Mouse (Mus musculus): ENCODE results near the gene Primpol. TPM values are rescaled to one million over a fixed set of nuclear protein-coding genes. Genes with fewer than 3 reads are reported as not detected.

Primpol gene
- total and polyA plus RNA-seq, 2 experiments = 0.55 to 4.6 TPM

GRCm38 (mm10) chr8:46543191-46543590, 73.8 kb downstream of the Primpol start:
- TF ChIP-seq CTCF (IDR thresholded peaks at IDR 0.05; ENCODE audit: low read depth, low read length) = no peak
- no peak for TF ChIP-seq POLR2A (IDR thresholded peaks at IDR 0.05; ENCODE audit: extremely low read depth, insufficient read depth, low read length)
- H3K36me3 ChIP-seq (ENCODE audit: control insufficient read depth, insufficient read depth, low read length) = peaks cover 2% of the 10 kb centered on the region; the same call in 1 of the 2 replicates
- no peaks in the 10 kb centered on the region for H3K79me2 ChIP-seq (ENCODE audit: control insufficient read depth, insufficient read depth, low read length)
- no peak overlapping the region for H3K27ac ChIP-seq (replicated peaks; ENCODE audit: insufficient read depth, low read depth, low read length)
- WGBS = 23% methylated on average over 7 of the region's 7 CpGs
- no peak overlapping the region for H3K9ac ChIP-seq (ENCODE audit: low read depth, low read length)
- peaks cover 3% of the 10 kb centered on the region for H3K4me1 ChIP-seq (ENCODE audit: control insufficient read depth, insufficient read depth, low read length)
- H3K27me3 ChIP-seq (ENCODE audit: control insufficient read depth, insufficient read depth, low read length) = no peaks in the 10 kb centered on the region
- no peak overlapping the region for H3K4me3 ChIP-seq (ENCODE audit: insufficient read depth, low read depth, low read length)
- peak; percentile 56 for DNase-seq (ENCODE audit: extremely low read depth, low read depth, low spot score)

GRCm38 (mm10) chr8:46539701-46540100, 77.3 kb downstream of the Primpol start:
- 0 out of 2 replicates have a peak, but pooled peaks have one; percentile 6 for TF ChIP-seq CTCF (IDR thresholded peaks at IDR 0.05; ENCODE audit: low read depth, low read length)
- TF ChIP-seq POLR2A (IDR thresholded peaks at IDR 0.05; ENCODE audit: extremely low read depth, insufficient read depth, low read length) = no peak
- Histone ChIP-seq H3K27me3 (ENCODE audit: control insufficient read depth, insufficient read depth, low read length) (no peaks in the 10 kb centered on the region), H3K4me3 (ENCODE audit: insufficient read depth, low read depth, low read length) (no peak overlapping the region), H3K36me3 (ENCODE audit: control insufficient read depth, insufficient read depth, low read length) (peaks cover 31% of the 10 kb centered on the region), H3K79me2 (ENCODE audit: control insufficient read depth, insufficient read depth, low read length) (no peaks in the 10 kb centered on the region), H3K27ac (replicated peaks; ENCODE audit: insufficient read depth, low read depth, low read length) (no peak overlapping the region), H3K4me1 (ENCODE audit: control insufficient read depth, insufficient read depth, low read length) (no peaks in the 10 kb centered on the region; the same call in 1 of the 2 replicates), H3K9ac (ENCODE audit: low read depth, low read length) (no peak overlapping the region)
- WGBS = 25% methylated on average over 5 of the region's 5 CpGs
- DNase-seq (ENCODE audit: extremely low read depth, low read depth, low spot score) = peak; percentile 62

- H3K27ac ChIP-seq (replicated peaks; ENCODE audit: insufficient read depth, low read depth, low read length) = no peak overlapping the region
- WGBS = 59% methylated on average over 7 of the region's 7 CpGs
Measured at GRCm38 (mm10) chr8:46533926-46534325, 83.1 kb downstream of the Primpol start.

GRCm38 (mm10) chr8:46530541-46530940, 86.5 kb downstream of the Primpol start:
- Histone ChIP-seq H3K79me2 (ENCODE audit: control insufficient read depth, insufficient read depth, low read length) (no peaks in the 10 kb centered on the region), H3K36me3 (ENCODE audit: control insufficient read depth, insufficient read depth, low read length) (peaks cover 91% of the 10 kb centered on the region), H3K4me1 (ENCODE audit: control insufficient read depth, insufficient read depth, low read length) (no peaks in the 10 kb centered on the region), H3K9ac (ENCODE audit: low read depth, low read length) (no peak overlapping the region), H3K27ac (replicated peaks; ENCODE audit: insufficient read depth, low read depth, low read length) (no peak overlapping the region), H3K4me3 (ENCODE audit: insufficient read depth, low read depth, low read length) (no peak overlapping the region), H3K27me3 (ENCODE audit: control insufficient read depth, insufficient read depth, low read length) (no peaks in the 10 kb centered on the region)
- TF ChIP-seq POLR2A (IDR thresholded peaks at IDR 0.05; ENCODE audit: extremely low read depth, insufficient read depth, low read length) (no peak), CTCF (IDR thresholded peaks at IDR 0.05; ENCODE audit: low read depth, low read length) (no peak)
- DNase-seq (ENCODE audit: extremely low read depth, low read depth, low spot score) = no peak
- 45% methylated on average over 4 of the region's 4 CpGs for WGBS

More at GRCm38 (mm10) chr8:46533926-46534325, 83.1 kb downstream of the Primpol start:
- no peak overlapping the region for H3K9ac ChIP-seq (ENCODE audit: low read depth, low read length)
- H3K4me3 ChIP-seq (ENCODE audit: insufficient read depth, low read depth, low read length) = no peak overlapping the region
- no peaks in the 10 kb centered on the region for H3K79me2 ChIP-seq (ENCODE audit: control insufficient read depth, insufficient read depth, low read length)
- DNase-seq (ENCODE audit: extremely low read depth, low read depth, low spot score) = no peak
- no peaks in the 10 kb centered on the region for H3K27me3 ChIP-seq (ENCODE audit: control insufficient read depth, insufficient read depth, low read length)
- TF ChIP-seq CTCF (IDR thresholded peaks at IDR 0.05; ENCODE audit: low read depth, low read length) (no peak), POLR2A (IDR thresholded peaks at IDR 0.05; ENCODE audit: extremely low read depth, insufficient read depth, low read length) (no peak)
- H3K36me3 ChIP-seq (ENCODE audit: control insufficient read depth, insufficient read depth, low read length) = peaks cover 86% of the 10 kb centered on the region
- no peaks in the 10 kb centered on the region for H3K4me1 ChIP-seq (ENCODE audit: control insufficient read depth, insufficient read depth, low read length)

GRCm38 (mm10) chr8:46529508-46529907, 87.5 kb downstream of the Primpol start:
- no peak overlapping the region for H3K9ac ChIP-seq (ENCODE audit: low read depth, low read length)
- TF ChIP-seq POLR2A (IDR thresholded peaks at IDR 0.05; ENCODE audit: extremely low read depth, insufficient read depth, low read length) (no peak), CTCF (IDR thresholded peaks at IDR 0.05; ENCODE audit: low read depth, low read length) (no peak)
- DNase-seq (ENCODE audit: extremely low read depth, low read depth, low spot score) = peak; percentile 83
- WGBS = 27% methylated on average over 4 of the region's 4 CpGs
- H3K4me3 ChIP-seq (ENCODE audit: insufficient read depth, low read depth, low read length) = no peak overlapping the region
- H3K27ac ChIP-seq (replicated peaks; ENCODE audit: insufficient read depth, low read depth, low read length) = peak overlapping the region; percentile 7; the same call in 1 of the 2 replicates
- H3K4me1 ChIP-seq (ENCODE audit: control insufficient read depth, insufficient read depth, low read length) = peaks cover 3% of the 10 kb centered on the region; the same call in 1 of the 2 replicates
- H3K36me3 ChIP-seq (ENCODE audit: control insufficient read depth, insufficient read depth, low read length) = peaks cover 93% of the 10 kb centered on the region
- H3K27me3 ChIP-seq (ENCODE audit: control insufficient read depth, insufficient read depth, low read length) = no peaks in the 10 kb centered on the region
- H3K79me2 ChIP-seq (ENCODE audit: control insufficient read depth, insufficient read depth, low read length) = no peaks in the 10 kb centered on the region

GRCm38 (mm10) chr8:46526821-46527220, 90.2 kb downstream of the Primpol start:
- peaks cover 95% of the 10 kb centered on the region for H3K36me3 ChIP-seq (ENCODE audit: control insufficient read depth, insufficient read depth, low read length)
- TF ChIP-seq POLR2A (IDR thresholded peaks at IDR 0.05; ENCODE audit: extremely low read depth, insufficient read depth, low read length) = no peak
- no peak for TF ChIP-seq CTCF (IDR thresholded peaks at IDR 0.05; ENCODE audit: low read depth, low read length)
- 45% methylated on average over 10 of the region's 10 CpGs for WGBS
- H3K79me2 ChIP-seq (ENCODE audit: control insufficient read depth, insufficient read depth, low read length) = no peaks in the 10 kb centered on the region
- no peak overlapping the region for H3K4me3 ChIP-seq (ENCODE audit: insufficient read depth, low read depth, low read length)
- H3K27me3 ChIP-seq (ENCODE audit: control insufficient read depth, insufficient read depth, low read length) = no peaks in the 10 kb centered on the region
- no peak overlapping the region for H3K27ac ChIP-seq (replicated peaks; ENCODE audit: insufficient read depth, low read depth, low read length)
- no peak for DNase-seq (ENCODE audit: extremely low read depth, low read depth, low spot score)
- no peak overlapping the region for H3K9ac ChIP-seq (ENCODE audit: low read depth, low read length)
- H3K4me1 ChIP-seq (ENCODE audit: control insufficient read depth, insufficient read depth, low read length) = peaks cover 3% of the 10 kb centered on the region; the same call in 1 of the 2 replicates
